Mouse (Mus musculus) liver, embryonic 16.5 days (tissue): ENCODE data around the gene Trpm3. TPM values are rescaled to one million over a fixed set of nuclear protein-coding genes. Genes with fewer than 3 reads are reported as not detected.

Experiments used
- ATAC-seq: fragments of 200-750 bp; cut with Nextera tagmentation; 2 replicates; pipeline ENCODE4 v1.8.0; 2017; ENCODE audit warnings: low read depth, mild to moderate bottlenecking, moderate number of reproducible peaks, moderate library complexity
- H3K27ac ChIP-seq: fragments of 300-500 bp; sonication (generic); 2 replicates; pipeline ENCODE4 v1.5.1; 2014; ENCODE audit warnings: mild to moderate bottlenecking, low read length
- H3K27me3 ChIP-seq: fragments of 300-500 bp; sonication (generic); 2 replicates; pipeline ENCODE4 v1.6.1; 2014; ENCODE audit warnings: low read depth, low read length, mixed read lengths; ENCODE audit not compliant: control insufficient read depth, insufficient read depth
- H3K36me3 ChIP-seq: fragments of 300-500 bp; sonication (generic); 2 replicates; pipeline ENCODE4 v1.6.1; 2014; ENCODE audit warnings: mild to moderate bottlenecking; ENCODE audit not compliant: control insufficient read depth, insufficient read depth
- H3K4me1 ChIP-seq: fragments of 300-500 bp; sonication (generic); 2 replicates; pipeline ENCODE4 v1.6.1; 2014; ENCODE audit warnings: low read depth, low read length, mixed read lengths; ENCODE audit not compliant: control insufficient read depth
- H3K4me2 ChIP-seq: fragments of 300-500 bp; sonication (generic); 2 replicates; pipeline ENCODE4 v1.6.1; 2014; ENCODE audit warnings: low read depth, low read length, mixed read lengths
- H3K4me3 ChIP-seq: fragments of 300-500 bp; sonication (generic); 2 replicates; pipeline ENCODE4 v1.5.1; 2014; ENCODE audit warnings: low read depth, mild to moderate bottlenecking, low read length
- H3K9ac ChIP-seq: fragments of 300-500 bp; sonication (generic); 2 replicates; pipeline ENCODE4 v1.6.1; 2014; ENCODE audit warnings: low read depth, low read length
- H3K9me3 ChIP-seq: fragments of 300-500 bp; sonication (generic); replicated peaks from 2 replicates; pipeline ENCODE4 v1.6.1; 2016; ENCODE audit warnings: low read length; ENCODE audit not compliant: control insufficient read depth
- WGBS: fragments of 180-500 bp; shearing (Covaris S2); extraction: QIAGEN DNeasy Blood & Tissue Kit; methylation state at CpG from one replicate; pipeline ENCODE4 v1.1.7; 2014; ENCODE audit not compliant: insufficient replicate concordance; 5-methylcytosine and 5-hydroxymethylcytosine counted together
- polyA plus RNA-seq: library from polyadenylated mRNA; unstranded; fragments of >200 nt; fragmentation: Nextera tagmentation; extraction: Ambion mirVana; gene quantifications from 2 replicates; pipeline ENCODE4 v1.2.1, GENCODE M21; 2015

Trpm3 gene
- polyA plus RNA-seq, 1 experiment from 2014 or later = 0.04 TPM

DNA sequence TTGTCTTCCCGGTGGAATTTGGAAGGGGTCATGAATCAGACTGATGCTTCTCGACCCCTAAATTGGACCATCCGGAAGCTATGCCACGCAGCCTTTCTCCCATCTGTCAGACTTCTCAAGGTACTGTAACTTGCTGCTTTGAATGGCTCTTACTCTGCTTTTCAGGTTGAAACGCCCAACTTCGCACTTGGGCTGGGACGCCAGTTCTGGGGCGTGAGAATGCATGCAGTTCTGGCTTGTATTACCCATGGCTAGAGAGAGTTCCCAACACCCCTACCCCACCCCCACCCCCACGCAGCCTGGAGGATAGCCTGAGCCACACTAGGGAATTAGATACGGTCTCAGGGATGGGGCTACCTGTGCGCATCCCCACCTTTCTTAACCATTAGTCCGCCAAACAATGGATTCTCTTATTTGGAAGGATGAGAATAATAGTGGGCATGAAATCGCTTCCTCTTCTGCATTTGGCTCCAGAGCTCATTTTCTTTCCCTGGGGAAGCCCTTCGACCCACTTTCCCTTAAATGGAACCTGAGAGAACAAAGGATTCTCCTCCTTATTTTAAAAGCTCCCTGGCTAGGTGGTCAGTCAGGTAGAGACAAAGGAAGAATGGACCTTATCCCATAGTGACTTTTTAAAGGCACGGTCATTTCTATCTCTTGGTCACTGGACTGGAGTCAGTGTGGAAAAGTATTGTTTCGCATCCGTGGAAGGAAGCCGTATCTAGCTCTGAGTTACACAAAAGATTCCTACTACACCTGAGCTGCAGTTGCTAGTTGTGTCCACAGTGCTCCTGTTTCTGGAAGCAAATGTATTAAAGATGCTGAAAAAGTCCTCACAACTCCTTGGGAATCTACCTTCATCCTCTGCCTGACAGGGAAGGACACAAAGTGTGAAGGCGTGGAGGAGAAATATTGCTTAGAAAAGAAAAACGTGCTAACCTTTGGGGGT, 309.8 kb downstream of the Trpm3 start:
- H3K9ac ChIP-seq = no peak overlapping the region
- no peak overlapping the region for H3K27ac ChIP-seq
- no peak overlapping the region for H3K4me2 ChIP-seq
- no peak overlapping the region for H3K4me3 ChIP-seq
- no peaks in the 10 kb centered on the region for H3K9me3 ChIP-seq
- no peaks in the 10 kb centered on the region for H3K27me3 ChIP-seq
- no peak for ATAC-seq
- WGBS = 28% methylated on average over 20 of the region's 20 CpGs
- no peaks in the 10 kb centered on the region for H3K4me1 ChIP-seq
- H3K36me3 ChIP-seq = no peaks in the 10 kb centered on the region

GRCm38 (mm10) chr19:22451290-22451689, 312.4 kb downstream of the Trpm3 start:
- no peak overlapping the region for H3K4me3 ChIP-seq
- H3K27ac ChIP-seq = no peak overlapping the region
- no peaks in the 10 kb centered on the region for H3K9me3 ChIP-seq
- ATAC-seq = no peak
- WGBS = 65% methylated on average over 5 of the region's 5 CpGs
- H3K4me1 ChIP-seq = no peaks in the 10 kb centered on the region
- no peaks in the 10 kb centered on the region for H3K36me3 ChIP-seq
- no peak overlapping the region for H3K4me2 ChIP-seq
- H3K27me3 ChIP-seq = no peaks in the 10 kb centered on the region
- H3K9ac ChIP-seq = no peak overlapping the region

DNA sequence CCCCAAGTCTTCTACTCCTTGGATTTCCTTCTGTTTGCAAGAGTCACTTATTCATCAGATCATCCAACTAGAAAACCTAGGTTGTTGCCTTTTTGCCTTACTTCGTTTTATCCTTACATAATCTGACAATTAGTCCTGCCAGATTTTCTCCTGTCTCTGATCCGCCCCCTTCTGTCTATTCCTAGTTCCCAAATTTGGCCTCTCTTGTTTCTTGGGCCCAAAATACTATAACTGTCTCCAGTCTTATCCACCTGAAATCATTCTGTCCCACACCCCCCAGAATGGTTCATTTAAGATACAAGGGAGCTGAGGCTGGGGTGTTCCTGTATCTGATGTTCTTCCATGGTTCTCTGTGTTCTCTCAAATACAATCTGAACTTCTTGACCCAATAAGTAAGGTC, 318.1 kb downstream of the Trpm3 start:
- 51% methylated on average over 2 of the region's 2 CpGs for WGBS
- no peaks in the 10 kb centered on the region for H3K4me1 ChIP-seq
- ATAC-seq = no peak
- no peaks in the 10 kb centered on the region for H3K9me3 ChIP-seq
- no peaks in the 10 kb centered on the region for H3K27me3 ChIP-seq
- no peak overlapping the region for H3K4me2 ChIP-seq
- H3K36me3 ChIP-seq = no peaks in the 10 kb centered on the region
- no peak overlapping the region for H3K27ac ChIP-seq
- H3K9ac ChIP-seq = no peak overlapping the region
- no peak overlapping the region for H3K4me3 ChIP-seq

DNA sequence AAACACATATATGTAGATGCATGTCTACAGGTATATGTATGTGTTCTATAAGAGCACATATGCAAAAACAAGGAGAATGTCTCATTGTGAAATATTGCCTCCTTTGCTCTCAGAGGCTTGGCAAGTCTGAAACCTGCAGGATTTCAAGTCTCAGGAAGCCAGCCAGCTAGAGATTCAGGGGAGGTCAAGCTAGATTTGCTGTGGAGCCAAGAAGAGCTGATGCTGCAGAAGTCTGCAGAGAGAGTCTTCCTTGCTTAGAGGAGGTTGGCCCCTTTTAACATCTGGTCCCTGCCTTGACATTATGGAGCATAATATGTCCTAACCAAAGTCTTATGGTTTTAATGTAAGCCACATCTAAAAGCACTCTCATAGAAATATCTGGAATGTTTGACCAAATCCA, 323.2 kb downstream of the Trpm3 start:
- Histone ChIP-seq H3K27ac (no peak overlapping the region), H3K4me2 (no peak overlapping the region), H3K4me1 (no peaks in the 10 kb centered on the region), H3K9ac (no peak overlapping the region), H3K36me3 (no peaks in the 10 kb centered on the region), H3K4me3 (no peak overlapping the region), H3K27me3 (no peaks in the 10 kb centered on the region), H3K9me3 (no peaks in the 10 kb centered on the region)
- ATAC-seq = no peak

DNA sequence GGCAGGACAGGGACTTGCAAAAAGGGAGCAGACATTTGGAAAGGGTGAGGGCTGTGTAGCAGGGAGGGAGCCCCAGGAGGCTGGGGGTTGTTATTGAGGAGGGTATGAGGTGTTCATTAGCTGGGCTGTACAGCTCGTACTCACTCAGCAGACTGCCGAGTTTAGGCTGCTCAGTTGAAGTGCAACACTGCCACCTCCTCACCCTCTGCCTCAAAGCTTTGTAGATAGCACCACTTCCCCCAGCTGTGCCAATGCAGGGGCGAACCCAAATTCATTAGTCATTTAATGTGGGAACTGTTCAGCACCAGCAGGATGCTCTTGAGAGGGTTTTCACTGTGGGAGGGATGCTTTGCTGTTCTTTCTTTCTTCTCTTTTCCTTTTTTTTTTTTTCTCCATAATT, 324.7 kb downstream of the Trpm3 start:
- H3K4me2 ChIP-seq = no peak overlapping the region
- H3K27ac ChIP-seq = no peak overlapping the region
- H3K4me3 ChIP-seq = no peak overlapping the region
- no peaks in the 10 kb centered on the region for H3K9me3 ChIP-seq
- no peaks in the 10 kb centered on the region for H3K36me3 ChIP-seq
- no peak for ATAC-seq
- no peaks in the 10 kb centered on the region for H3K27me3 ChIP-seq
- WGBS = 36% methylated on average over 3 of the region's 3 CpGs
- no peaks in the 10 kb centered on the region for H3K4me1 ChIP-seq
- no peak overlapping the region for H3K9ac ChIP-seq

- WGBS = 47% methylated on average over 4 of the region's 4 CpGs
- no peak for ATAC-seq
- Histone ChIP-seq H3K4me1 (no peaks in the 10 kb centered on the region), H3K9ac (no peak overlapping the region), H3K27me3 (no peaks in the 10 kb centered on the region), H3K9me3 (no peaks in the 10 kb centered on the region), H3K36me3 (no peaks in the 10 kb centered on the region), H3K4me2 (no peak overlapping the region), H3K4me3 (no peak overlapping the region), H3K27ac (no peak overlapping the region)
These were observed 330.8 kb downstream of the Trpm3 start for GRCm38 (mm10) chr19:22469608-22470007.

DNA sequence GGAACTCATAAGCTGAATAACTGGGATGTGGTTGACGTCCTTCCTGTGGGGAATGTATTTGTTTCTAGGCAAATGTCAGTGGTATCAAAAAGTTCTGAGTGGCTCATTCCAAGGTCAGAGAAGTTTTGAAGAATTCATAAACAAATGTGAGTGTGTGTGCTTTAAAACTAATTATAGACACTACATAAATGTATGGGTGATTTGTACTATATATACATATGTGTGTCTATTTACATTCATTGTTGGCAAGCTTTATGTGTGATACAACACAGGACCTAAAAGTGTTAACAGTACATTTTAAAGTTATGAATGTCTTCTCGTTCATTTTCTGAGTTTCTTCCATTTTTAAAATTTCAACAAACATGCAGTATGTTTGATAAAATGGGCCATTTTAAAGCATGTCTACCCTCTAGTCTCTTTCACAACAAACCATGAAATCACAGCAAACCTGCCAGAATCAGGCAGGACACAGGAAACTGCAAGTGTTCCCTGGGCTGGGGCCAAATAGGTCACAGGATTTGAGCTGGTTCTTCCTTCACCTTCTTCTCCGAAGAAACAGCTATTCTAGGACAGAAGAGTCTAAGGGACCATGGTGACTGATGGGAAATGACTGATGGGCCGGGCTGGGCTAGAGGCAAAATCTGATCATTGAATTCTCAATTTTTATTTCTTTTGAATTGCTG, 334.3 kb downstream of the Trpm3 start:
- 53% methylated on average over 4 of the region's 4 CpGs for WGBS
- Histone ChIP-seq H3K4me1 (no peaks in the 10 kb centered on the region), H3K4me2 (no peak overlapping the region), H3K4me3 (no peak overlapping the region), H3K9ac (no peak overlapping the region), H3K27me3 (no peaks in the 10 kb centered on the region), H3K36me3 (no peaks in the 10 kb centered on the region), H3K27ac (no peak overlapping the region), H3K9me3 (no peaks in the 10 kb centered on the region)
- ATAC-seq = no peak

DNA sequence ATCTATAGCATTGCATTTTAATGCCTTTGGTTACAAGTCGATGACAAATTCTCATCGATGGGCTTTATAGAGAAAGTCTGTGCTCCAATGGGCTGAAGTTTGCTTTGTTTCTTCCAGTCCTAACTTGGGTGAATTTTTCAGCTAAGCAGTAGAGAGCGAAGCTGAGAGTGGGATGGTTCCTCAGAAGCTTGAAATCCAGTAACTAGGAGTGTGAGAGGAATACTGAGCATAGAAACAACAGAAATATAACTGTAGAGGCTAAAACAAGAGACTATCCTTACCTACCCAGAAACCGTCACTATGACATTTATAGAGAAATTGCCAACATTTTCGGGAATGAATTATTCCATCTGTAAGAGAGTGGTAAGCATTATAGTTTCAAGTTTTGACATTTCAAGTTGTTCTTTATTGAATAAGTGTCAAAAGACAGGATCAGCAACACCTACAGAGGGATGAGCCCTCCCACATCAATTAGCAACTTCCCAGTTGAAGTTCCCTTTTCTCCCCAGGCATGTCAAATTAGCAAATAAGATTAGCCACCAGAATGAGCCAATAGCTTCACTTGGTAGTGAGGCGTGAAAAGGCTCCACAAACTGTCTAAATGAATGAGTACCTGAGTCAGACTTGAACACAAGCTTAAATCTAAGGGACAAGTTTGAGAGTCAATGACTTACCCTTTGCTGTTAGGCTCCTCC, 339.6 kb downstream of the Trpm3 start:
- H3K36me3 ChIP-seq = no peaks in the 10 kb centered on the region
- no peak for ATAC-seq
- no peaks in the 10 kb centered on the region for H3K4me1 ChIP-seq
- no peaks in the 10 kb centered on the region for H3K9me3 ChIP-seq
- no peak overlapping the region for H3K4me2 ChIP-seq
- no peak overlapping the region for H3K27ac ChIP-seq
- H3K9ac ChIP-seq = no peak overlapping the region
- no peaks in the 10 kb centered on the region for H3K27me3 ChIP-seq
- H3K4me3 ChIP-seq = no peak overlapping the region
- 65% methylated on average over 6 of the region's 6 CpGs for WGBS

DNA sequence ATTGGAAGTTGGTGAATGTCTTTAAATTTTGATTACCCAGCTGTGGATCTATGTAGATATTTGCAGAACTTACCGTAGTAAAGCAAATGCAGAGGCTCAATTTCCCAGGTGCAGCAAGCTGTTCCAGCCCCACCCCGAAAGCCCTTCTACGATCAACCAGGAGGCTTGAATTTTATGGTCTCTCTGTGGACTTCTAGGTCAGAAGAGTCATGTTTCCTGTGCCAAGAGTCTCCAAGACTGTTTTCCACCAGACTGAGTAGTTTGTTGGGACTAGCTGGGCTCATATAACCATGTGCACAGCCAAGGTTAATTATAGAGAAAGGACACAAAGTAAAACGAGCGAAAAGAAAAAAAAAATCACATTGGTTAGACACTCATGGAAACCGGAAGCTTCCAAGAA, 364.6 kb downstream of the Trpm3 start:
- Histone ChIP-seq H3K27ac (no peak overlapping the region), H3K4me2 (no peak overlapping the region), H3K4me3 (no peak overlapping the region), H3K27me3 (no peaks in the 10 kb centered on the region), H3K36me3 (no peaks in the 10 kb centered on the region), H3K4me1 (no peaks in the 10 kb centered on the region), H3K9ac (no peak overlapping the region), H3K9me3 (no peaks in the 10 kb centered on the region)
- WGBS = 66% methylated on average over 6 of the region's 6 CpGs
- ATAC-seq = no peak
